Mouse (Mus musculus): Measurements from ENCODE around the gene Kndc1. TPM values are rescaled to one million over a fixed set of nuclear protein-coding genes. Genes with fewer than 3 reads are reported as not detected.
A peak's percentile ranks its signal among the peaks of the same experiment; 100 is the strongest.

Gene Kndc1
- polyA plus RNA-seq, 1 experiment from 2014 or later = 22.4 TPM

DNA sequence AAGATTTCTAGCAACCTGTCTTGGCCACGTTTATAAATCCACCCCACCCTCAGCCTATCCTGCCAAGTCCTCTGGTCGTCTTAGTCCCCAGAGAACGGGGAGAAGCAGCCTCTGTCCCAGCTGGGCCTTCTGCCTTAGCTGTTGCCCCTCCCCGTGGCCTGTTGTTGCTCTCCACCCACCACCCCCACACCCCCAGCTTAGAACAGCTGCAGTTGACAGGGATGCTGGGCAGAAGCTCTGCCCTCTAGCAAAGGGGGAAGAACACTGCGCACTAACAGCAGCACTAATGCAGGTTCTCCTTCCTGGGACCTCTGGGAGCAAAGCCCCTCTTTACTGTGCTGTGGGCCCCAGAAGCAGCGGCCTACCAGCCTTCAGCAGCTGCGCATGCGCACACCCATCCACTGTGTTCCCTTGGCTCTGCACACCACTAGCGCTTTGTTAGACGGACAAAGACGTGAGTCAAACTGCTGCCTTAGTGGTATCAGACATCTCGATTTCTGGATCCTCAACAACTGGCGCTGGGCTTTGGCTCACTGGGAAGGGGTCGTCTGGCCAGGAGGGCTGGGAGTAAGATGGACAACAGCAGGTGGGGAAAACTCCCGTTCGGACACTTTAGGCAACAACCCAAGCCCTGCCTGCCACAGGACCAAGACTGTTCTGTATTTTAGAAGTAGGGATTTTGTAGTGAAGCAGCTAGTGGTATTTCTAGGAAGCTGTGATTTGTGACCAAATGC is 46.1 kb downstream of the Kndc1 start:
- 63% methylated on average over 16 of the region's 16 CpGs for WGBS
- H3K9ac ChIP-seq = no peak overlapping the region
- H3K4me3 ChIP-seq = no peak overlapping the region
- no peak overlapping the region for H3K4me2 ChIP-seq
- H3K27me3 ChIP-seq (replicated peaks) = peaks cover 54% of the 10 kb centered on the region
- no peak overlapping the region for H3K27ac ChIP-seq
- peaks cover 12% of the 10 kb centered on the region for H3K4me1 ChIP-seq
- no peaks in the 10 kb centered on the region for H3K36me3 ChIP-seq (replicated peaks)
- ATAC-seq (replicated peaks) = no peak
- H3K9me3 ChIP-seq = no peaks in the 10 kb centered on the region

DNA sequence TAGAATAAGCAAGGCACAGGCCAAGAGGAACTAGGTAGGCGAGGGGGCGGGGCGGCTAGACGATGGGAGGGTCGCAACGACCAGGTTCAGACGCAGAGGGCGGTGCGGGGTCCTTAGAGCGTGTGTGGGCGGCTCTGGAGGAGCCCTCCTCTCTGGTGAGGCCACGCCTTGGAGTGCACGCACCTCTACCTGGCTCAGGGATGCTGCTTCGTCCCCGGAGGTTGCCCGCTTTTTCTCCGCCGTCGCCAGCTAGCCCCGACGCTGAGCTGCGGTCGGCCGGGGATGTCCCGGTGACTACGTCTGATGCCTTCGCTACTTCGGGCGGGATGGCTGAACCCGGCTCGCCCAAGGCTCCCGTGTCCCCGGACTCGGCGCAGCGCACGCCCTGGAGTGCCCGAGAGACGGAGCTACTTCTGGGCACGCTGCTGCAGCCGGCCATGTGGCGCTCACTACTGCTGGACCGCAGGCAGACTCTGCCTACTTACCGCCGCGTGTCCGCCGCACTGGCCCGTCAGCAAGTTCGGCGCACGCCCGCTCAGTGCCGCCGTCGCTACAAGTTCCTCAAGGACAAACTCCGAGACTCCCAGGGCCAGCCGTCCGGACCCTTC is 49.3 kb downstream of the Kndc1 start, which contains the start of gene Utf1:
Gene Utf1 (plus strand): TSS at position 116 of the 608 bp plus-strand sequence.
- H3K4me2 ChIP-seq = peak within 1 kb of the TSS; percentile 52
- peak within 1 kb of the TSS; percentile 35 for H3K4me3 ChIP-seq
- H3K9ac ChIP-seq = no peak within 1 kb of the TSS
- no peak within 1 kb of the TSS for H3K27ac ChIP-seq
- H3K36me3 ChIP-seq (replicated peaks) = no peaks in the 10 kb centered on the region
- WGBS = under 1% methylated on average over 54 of the region's 59 CpGs
- H3K27me3 ChIP-seq (replicated peaks) = peaks cover 81% of the 10 kb centered on the region
- ATAC-seq (replicated peaks) = peak; percentile 69
- peaks cover 12% of the 10 kb centered on the region for H3K4me1 ChIP-seq
- H3K9me3 ChIP-seq = no peaks in the 10 kb centered on the region

DNA sequence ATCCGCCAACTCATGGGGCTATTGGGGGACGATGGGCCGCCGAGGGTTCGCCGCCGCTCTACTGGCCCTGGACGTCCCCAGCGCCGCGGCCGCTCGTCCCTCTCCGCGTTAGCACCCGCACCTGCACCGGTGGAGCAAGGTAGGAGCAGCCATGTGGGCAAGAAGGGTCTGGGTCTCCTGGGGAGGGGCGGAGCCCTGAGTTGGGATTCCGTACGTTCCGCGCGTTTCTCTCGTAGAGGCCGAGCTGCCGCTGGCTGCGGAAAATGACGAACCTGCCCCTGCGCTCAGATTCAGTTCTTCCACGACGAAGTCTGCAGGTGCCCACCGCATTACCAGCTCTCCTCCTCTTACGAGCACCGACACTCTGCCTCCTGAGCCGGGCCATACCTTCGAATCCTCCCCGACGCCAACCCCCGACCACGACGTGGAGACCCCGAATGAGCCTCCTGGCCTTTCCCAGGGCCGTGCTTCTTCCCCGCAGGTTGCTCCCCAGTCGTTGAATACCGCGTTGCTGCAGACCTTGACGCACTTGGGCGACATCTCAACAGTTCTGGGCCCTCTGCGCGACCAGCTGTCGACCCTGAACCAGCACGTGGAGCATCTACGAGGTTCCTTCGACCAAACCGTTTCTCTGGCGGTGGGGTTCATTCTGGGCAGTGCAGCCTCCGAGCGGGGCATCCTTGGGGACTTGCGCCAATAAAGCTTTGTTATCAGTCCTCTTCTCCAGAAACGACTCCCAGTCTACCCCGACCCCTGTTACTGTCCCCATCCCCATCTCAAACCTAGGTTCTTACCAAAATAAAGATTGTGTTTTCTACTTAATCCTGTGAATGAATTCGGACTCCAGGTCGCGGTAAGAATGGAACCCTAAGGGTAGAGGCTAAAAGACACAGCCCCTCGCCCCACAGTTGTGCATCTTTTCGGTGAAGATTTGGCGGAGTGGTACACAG is 50.1 kb downstream of the Kndc1 start:
- peak overlapping the region; percentile 52 for H3K4me2 ChIP-seq
- H3K27me3 ChIP-seq (replicated peaks) = peaks cover 83% of the 10 kb centered on the region
- no peak overlapping the region for H3K27ac ChIP-seq
- no peak overlapping the region for H3K9ac ChIP-seq
- WGBS = 3% methylated on average over 68 of the region's 68 CpGs
- H3K4me1 ChIP-seq = peaks cover 12% of the 10 kb centered on the region
- peak overlapping the region; percentile 35 for H3K4me3 ChIP-seq
- H3K36me3 ChIP-seq (replicated peaks) = no peaks in the 10 kb centered on the region
- peak; percentile 39; the same call in 1 of the 2 replicates for ATAC-seq (replicated peaks)
- no peaks in the 10 kb centered on the region for H3K9me3 ChIP-seq

DNA sequence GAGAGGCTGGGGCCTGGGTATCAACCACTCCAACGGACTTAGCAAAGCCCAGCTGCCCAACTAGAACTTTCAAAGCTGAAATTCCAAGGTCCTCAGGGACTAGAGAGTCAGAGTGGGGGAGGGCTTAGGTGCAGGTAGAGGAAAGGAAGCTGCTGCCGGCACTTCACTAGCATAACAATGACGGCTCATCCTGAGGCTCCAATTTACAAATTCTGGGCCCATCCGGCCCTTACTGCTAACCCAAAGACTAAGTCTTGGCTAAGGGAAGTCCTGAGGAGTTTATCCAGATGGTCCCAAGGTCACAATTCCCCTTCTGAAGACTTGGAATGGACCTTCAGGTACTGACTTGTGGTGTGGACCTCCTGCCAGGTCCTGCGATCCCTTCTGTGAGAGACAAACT is 51.0 kb downstream of the Kndc1 start:
- H3K4me3 ChIP-seq = no peak overlapping the region
- H3K9ac ChIP-seq = no peak overlapping the region
- peaks cover 19% of the 10 kb centered on the region for H3K4me1 ChIP-seq
- H3K27me3 ChIP-seq (replicated peaks) = peaks cover 91% of the 10 kb centered on the region
- no peak overlapping the region for H3K4me2 ChIP-seq
- H3K36me3 ChIP-seq (replicated peaks) = no peaks in the 10 kb centered on the region
- no peak for ATAC-seq (replicated peaks)
- no peak overlapping the region for H3K27ac ChIP-seq
- no peaks in the 10 kb centered on the region for H3K9me3 ChIP-seq
- WGBS = 13% methylated on average over 5 of the region's 5 CpGs

DNA sequence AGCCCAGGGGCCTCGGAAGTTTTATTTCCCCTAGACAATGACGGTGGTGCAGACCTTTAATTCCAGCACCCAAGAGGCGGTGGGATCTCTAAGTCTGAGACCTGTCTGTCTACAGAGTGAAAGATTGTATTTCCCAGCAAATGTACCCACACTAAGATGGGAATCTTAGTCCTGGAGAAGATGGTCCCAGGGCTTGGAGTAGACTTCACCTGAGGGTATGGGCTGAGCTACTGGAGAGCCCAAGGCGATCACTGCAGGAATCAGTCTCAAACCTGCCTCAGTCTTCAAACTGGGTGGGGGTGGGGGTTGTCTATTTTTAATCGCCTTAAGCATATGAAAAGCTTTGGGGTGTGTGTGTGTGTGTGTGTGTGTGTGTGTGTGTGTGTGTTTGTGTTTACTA is 51.5 kb downstream of the Kndc1 start:
- WGBS = 25% methylated on average over 5 of the region's 5 CpGs
- Histone ChIP-seq H3K4me1 (peaks cover 24% of the 10 kb centered on the region), H3K4me2 (no peak overlapping the region), H3K9ac (no peak overlapping the region), H3K4me3 (no peak overlapping the region), H3K27me3 (replicated peaks) (peaks cover 89% of the 10 kb centered on the region), H3K27ac (no peak overlapping the region), H3K36me3 (replicated peaks) (no peaks in the 10 kb centered on the region), H3K9me3 (no peaks in the 10 kb centered on the region)
- no peak for ATAC-seq (replicated peaks)

DNA sequence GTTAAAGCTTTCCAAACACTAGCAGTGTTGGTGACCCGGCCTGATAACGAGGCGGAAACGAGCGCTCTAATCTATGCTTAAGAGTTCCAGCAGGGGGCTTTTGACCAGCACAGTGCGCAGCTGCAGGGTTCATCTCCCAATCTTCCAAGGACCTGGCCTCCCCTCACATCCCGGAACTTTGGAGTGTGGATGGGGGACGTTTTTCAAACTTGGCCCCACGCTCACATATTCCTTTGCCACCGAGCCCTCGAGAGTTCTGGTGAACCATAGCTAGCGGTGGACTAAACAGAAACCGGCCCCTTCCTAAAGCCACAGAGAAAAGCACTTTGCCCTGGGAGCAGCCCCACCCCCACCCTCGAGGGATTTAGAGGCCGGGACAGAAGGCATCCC is 55.4 kb downstream of the Kndc1 start:
- Histone ChIP-seq H3K4me3 (peak overlapping the region; percentile 36), H3K9me3 (no peaks in the 10 kb centered on the region), H3K27ac (no peak overlapping the region), H3K4me1 (peaks cover 14% of the 10 kb centered on the region), H3K27me3 (replicated peaks) (peaks cover 52% of the 10 kb centered on the region), H3K9ac (no peak overlapping the region), H3K36me3 (replicated peaks) (no peaks in the 10 kb centered on the region), H3K4me2 (peak overlapping the region; percentile 74)
- 0 out of 2 replicates have a peak, but pooled peaks have one; percentile 48 for ATAC-seq (replicated peaks)
- WGBS = 2% methylated on average over 15 of the region's 15 CpGs

DNA sequence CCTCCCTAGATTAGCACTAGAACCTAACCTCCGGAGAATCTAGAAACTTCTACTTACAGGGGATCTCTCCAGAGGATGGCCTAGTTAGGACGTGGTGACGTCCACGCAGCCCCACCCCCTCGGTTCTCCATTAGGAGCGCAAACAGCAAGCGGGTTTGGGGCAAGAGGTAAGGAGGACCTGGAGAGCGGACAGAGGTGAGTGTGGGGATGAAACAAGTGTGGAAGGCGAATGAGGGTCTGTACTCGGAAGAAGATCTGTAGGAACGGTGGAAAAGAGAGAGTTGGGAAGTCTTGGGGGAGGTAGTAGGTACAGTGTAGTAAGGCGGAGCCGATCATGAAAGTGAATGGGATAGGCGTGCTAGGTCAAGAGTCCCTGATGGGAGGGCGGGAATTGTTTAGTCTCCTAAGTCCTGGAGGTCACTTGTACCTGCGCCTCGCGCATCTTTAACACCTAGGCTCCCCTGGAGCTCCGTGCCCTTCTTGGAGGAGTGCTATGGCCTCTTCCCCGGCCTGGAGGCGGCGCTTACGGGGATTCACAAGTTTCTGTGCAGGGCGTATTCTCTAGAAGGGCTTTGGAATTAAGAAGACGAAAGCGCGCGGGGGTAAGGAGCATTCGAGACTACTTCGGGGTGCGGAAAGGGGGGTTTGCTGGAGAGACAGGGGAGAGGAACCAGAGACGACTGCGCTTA is 55.9 kb downstream of the Kndc1 start:
- ATAC-seq (replicated peaks) = peak; percentile 42; the same call in 1 of the 2 replicates
- Histone ChIP-seq H3K9me3 (no peaks in the 10 kb centered on the region), H3K9ac (peak overlapping the region; percentile 32; the same call in 1 of the 2 replicates), H3K27ac (no peak overlapping the region), H3K36me3 (replicated peaks) (no peaks in the 10 kb centered on the region), H3K4me1 (peaks cover 14% of the 10 kb centered on the region), H3K4me3 (peak overlapping the region; percentile 36), H3K27me3 (replicated peaks) (peaks cover 48% of the 10 kb centered on the region), H3K4me2 (peak overlapping the region; percentile 74)
- WGBS = 1% methylated on average over 33 of the region's 33 CpGs

DNA sequence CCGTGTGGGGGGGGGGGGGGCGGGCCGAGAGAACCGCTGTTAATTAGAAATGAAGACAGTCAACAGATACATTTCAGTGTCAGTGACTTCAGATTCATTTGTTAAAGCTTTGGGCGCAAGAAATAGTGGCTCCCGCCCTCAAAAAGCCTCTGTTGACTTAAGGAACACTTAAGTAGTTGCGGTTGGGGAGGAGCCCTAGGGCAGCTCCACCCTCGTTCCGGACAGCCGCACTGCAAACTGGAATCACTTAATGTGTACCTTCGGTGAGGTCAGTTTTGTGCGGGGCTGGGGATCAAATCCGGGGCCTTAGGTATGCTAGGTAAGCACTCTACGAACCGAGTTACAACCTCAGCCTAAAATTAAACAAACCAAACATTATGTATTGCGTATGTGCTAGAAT is 56.6 kb downstream of the Kndc1 start:
- H3K4me1 ChIP-seq = peaks cover 14% of the 10 kb centered on the region
- H3K4me2 ChIP-seq = peak overlapping the region; percentile 74
- H3K4me3 ChIP-seq = peak overlapping the region; percentile 36
- no peaks in the 10 kb centered on the region for H3K9me3 ChIP-seq
- no peak overlapping the region for H3K27ac ChIP-seq
- H3K9ac ChIP-seq = no peak overlapping the region
- 6% methylated on average over 16 of the region's 16 CpGs for WGBS
- H3K27me3 ChIP-seq (replicated peaks) = peaks cover 41% of the 10 kb centered on the region
- H3K36me3 ChIP-seq (replicated peaks) = no peaks in the 10 kb centered on the region
- no peak for ATAC-seq (replicated peaks)

DNA sequence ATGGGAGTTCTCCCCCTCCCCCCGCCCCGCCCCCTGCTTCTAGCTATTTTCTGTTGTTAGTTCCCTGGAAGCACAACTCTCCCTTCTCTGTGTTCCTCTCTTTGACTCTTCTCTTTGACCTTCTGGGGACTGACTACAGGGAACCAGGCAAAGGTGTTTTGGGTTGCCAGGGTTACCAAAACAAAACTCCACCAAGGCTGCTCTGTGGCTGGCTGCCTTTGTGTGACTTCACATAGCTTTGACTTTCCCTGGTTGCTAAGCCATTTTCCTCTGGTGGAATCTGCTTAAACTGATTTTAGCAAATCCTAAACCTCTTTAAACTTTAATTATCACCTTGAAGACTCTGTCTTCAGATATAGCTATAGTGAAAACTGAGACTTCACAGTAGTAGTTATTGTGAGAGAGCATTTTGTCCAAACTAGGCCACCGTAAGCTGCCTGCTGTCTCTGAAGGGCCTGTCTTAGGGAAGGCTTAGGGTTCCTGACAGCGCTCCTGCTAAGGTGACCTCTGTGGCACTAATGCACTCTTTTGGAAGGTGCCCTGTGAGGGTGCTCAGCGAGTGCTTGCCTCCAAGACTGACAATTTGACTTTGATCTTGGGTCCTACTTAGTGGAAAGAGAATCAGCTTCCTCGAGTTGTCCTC is 57.6 kb downstream of the Kndc1 start:
- Histone ChIP-seq H3K4me1 (peaks cover 14% of the 10 kb centered on the region), H3K4me2 (no peak overlapping the region), H3K9me3 (no peaks in the 10 kb centered on the region), H3K9ac (no peak overlapping the region), H3K36me3 (replicated peaks) (no peaks in the 10 kb centered on the region), H3K4me3 (no peak overlapping the region), H3K27me3 (replicated peaks) (peaks cover 32% of the 10 kb centered on the region), H3K27ac (no peak overlapping the region)
- no peak for ATAC-seq (replicated peaks)
- 39% methylated on average over 6 of the region's 6 CpGs for WGBS

DNA sequence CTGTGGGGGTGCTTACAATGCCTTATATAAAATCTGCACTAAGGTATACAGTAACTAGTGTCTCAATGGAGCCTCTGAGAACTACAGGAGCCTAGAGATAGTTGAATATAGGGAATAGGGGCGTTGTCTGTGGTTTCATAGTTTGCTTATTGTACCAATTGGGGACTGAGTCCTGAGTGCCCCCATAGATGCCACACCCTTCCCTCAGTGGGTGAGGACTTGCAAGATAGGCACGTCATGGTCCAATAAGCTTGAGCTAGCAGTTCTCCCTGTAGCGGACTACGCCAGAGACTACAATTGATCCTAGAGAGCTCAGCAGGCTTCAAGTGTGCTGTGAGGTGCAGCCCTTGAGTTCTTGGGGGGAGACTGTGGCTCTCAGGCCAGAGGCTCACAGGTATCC is 61.0 kb downstream of the Kndc1 start:
- Histone ChIP-seq H3K9me3 (no peaks in the 10 kb centered on the region), H3K27me3 (replicated peaks) (peaks cover 3% of the 10 kb centered on the region), H3K27ac (no peak overlapping the region), H3K4me3 (no peak overlapping the region), H3K9ac (no peak overlapping the region), H3K4me1 (peaks cover 8% of the 10 kb centered on the region), H3K4me2 (no peak overlapping the region), H3K36me3 (replicated peaks) (no peaks in the 10 kb centered on the region)
- ATAC-seq (replicated peaks) = no peak
- 72% methylated on average over 4 of the region's 4 CpGs for WGBS

DNA sequence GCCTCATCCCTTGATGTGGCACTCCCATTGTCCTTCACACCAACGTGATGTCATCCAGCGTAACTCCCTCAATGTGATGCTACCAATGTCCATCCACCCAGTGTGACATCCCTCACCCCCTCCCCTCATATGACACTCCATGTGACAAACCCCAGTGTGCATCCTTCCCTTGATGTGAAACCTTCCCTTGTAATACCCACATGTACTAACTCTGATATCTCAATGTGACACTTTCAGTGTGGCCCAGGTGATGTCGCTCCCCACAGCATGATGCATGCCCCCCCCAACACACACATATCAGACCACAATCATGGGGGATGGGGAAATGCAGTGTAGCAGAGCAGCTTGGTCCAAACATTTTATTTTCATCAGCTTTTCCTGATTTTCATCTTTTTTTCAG is 62.2 kb downstream of the Kndc1 start:
- ATAC-seq (replicated peaks) = no peak
- H3K4me1 ChIP-seq = no peaks in the 10 kb centered on the region
- H3K4me3 ChIP-seq = no peak overlapping the region
- no peaks in the 10 kb centered on the region for H3K36me3 ChIP-seq (replicated peaks)
- 83% methylated on average over 3 of the region's 3 CpGs for WGBS
- H3K9me3 ChIP-seq = no peaks in the 10 kb centered on the region
- no peaks in the 10 kb centered on the region for H3K27me3 ChIP-seq (replicated peaks)
- no peak overlapping the region for H3K9ac ChIP-seq
- H3K4me2 ChIP-seq = no peak overlapping the region
- no peak overlapping the region for H3K27ac ChIP-seq
